Mouse (Mus musculus): Measurements from ENCODE around the gene Tnfrsf21.

Gene Tnfrsf21

GRCm38 (mm10) chr17:43081225-43081624, 64.9 kb downstream of the Tnfrsf21 start:
- no peak for DNase-seq

GRCm38 (mm10) chr17:43089496-43089895, 73.1 kb downstream of the Tnfrsf21 start:
- no peak for DNase-seq

- no peak for DNase-seq
Measured at GRCm38 (mm10) chr17:43090948-43091724, 74.8 kb downstream of the Tnfrsf21 start.

- no peak for DNase-seq
Measured at GRCm38 (mm10) chr17:43092280-43092995, 76.1 kb downstream of the Tnfrsf21 start.

- DNase-seq: no peak
Measured at GRCm38 (mm10) chr17:43094285-43094684, 77.9 kb downstream of the Tnfrsf21 start.

- no peak for DNase-seq
Measured at GRCm38 (mm10) chr17:43097101-43097688, 80.8 kb downstream of the Tnfrsf21 start.

- DNase-seq: no peak
Measured at GRCm38 (mm10) chr17:43106108-43106507, 89.8 kb downstream of the Tnfrsf21 start.

- no peak for DNase-seq
Measured at GRCm38 (mm10) chr17:43107338-43107737, 91.0 kb downstream of the Tnfrsf21 start.

GRCm38 (mm10) chr17:43109501-43109900, 93.1 kb downstream of the Tnfrsf21 start:
- no peak for DNase-seq

- no peak for DNase-seq
Measured at GRCm38 (mm10) chr17:43110168-43110885, 94.0 kb downstream of the Tnfrsf21 start.

- DNase-seq: no peak
Measured at GRCm38 (mm10) chr17:43113391-43113984, 97.1 kb downstream of the Tnfrsf21 start.

- DNase-seq: no peak
Measured at GRCm38 (mm10) chr17:43114086-43114581, 97.8 kb downstream of the Tnfrsf21 start.

GRCm38 (mm10) chr17:43114926-43115325, 98.6 kb downstream of the Tnfrsf21 start:
- no peak for DNase-seq

- no peak for DNase-seq
Measured at GRCm38 (mm10) chr17:43116748-43117147, 100.4 kb downstream of the Tnfrsf21 start.

GRCm38 (mm10) chr17:43119446-43119845, 103.1 kb downstream of the Tnfrsf21 start:
- DNase-seq: no peak

GRCm38 (mm10) chr17:43121096-43121495, 104.7 kb downstream of the Tnfrsf21 start:
- DNase-seq: no peak

- no peak for DNase-seq
Measured at GRCm38 (mm10) chr17:43128305-43128704, 112.0 kb downstream of the Tnfrsf21 start.

- DNase-seq: no peak
Measured at GRCm38 (mm10) chr17:43128908-43129533, 112.7 kb downstream of the Tnfrsf21 start.

GRCm38 (mm10) chr17:43130115-43130869, 113.9 kb downstream of the Tnfrsf21 start:
- DNase-seq: no peak

- DNase-seq: no peak
Measured at GRCm38 (mm10) chr17:43130870-43131264, 114.5 kb downstream of the Tnfrsf21 start.

GRCm38 (mm10) chr17:43132477-43132876, 116.1 kb downstream of the Tnfrsf21 start:
- no peak for DNase-seq
